Mouse (Mus musculus): ENCODE data around the gene Hrc. TPM values are rescaled to one million over a fixed set of nuclear protein-coding genes. Genes with fewer than 3 reads are reported as not detected.

The Hrc gene
- polyA plus RNA-seq, 1 experiment from 2014 or later: 0.06 TPM

DNA sequence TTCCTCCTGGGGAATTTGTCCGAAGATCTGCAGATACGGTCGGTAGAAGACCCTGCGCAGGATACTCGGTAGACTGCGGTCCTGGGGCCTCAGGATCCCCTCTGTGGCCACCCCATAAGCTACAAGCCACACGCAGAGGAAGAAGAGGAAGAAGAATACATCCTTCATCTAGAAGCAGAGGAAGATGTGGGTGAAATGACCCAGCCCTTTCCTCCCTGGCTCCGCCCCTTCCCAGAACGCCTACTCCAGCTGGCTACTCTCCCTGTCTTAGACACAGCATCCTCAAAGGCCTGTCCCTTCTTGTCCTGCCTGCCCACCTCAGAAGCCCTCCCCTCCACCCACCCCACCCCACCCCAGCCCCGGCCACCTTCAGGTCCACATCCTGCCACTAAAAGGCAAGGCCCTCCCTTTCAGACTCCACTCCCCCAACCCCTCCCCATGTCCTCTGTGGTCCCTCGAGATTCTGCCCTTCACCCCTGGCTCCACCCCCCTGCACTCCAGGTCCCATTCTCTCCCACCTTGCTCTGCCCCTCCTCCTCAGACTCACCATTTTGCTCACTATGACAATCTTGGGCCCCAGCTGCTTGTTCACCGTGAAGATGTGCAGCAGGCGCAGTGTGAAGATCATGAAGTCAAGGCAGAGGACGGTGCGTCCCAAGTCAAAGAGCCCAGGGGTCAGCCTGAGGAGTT, 26.4 kb upstream of the Hrc start:
- no peak for DNase-seq (ENCODE audit: low spot score)
- Histone ChIP-seq H3K27me3 (replicated peaks; ENCODE audit: control insufficient read depth, insufficient read depth, low read length) (no peaks in the 10 kb centered on the region), H3K27ac (ENCODE audit: low read depth, low read length) (no peak overlapping the region), H3K36me3 (ENCODE audit: control insufficient read depth, insufficient read depth, low read length) (no peaks in the 10 kb centered on the region), H3K9me3 (replicated peaks; ENCODE audit: control insufficient read depth, low read length) (no peaks in the 10 kb centered on the region), H3K4me3 (ENCODE audit: low read depth, low read length) (no peak overlapping the region), H3K9ac (ENCODE audit: low read length) (peak overlapping the region; percentile 13; the same call in 1 of the 2 replicates), H3K4me2 (ENCODE audit: low read length) (no peak overlapping the region), H3K4me1 (ENCODE audit: control insufficient read depth, insufficient read depth, low read length) (peaks cover 13% of the 10 kb centered on the region)
- WGBS: 73% methylated on average over 14 of the region's 15 CpGs
- ATAC-seq: no peak

GRCm38 (mm10) chr7:45309455-45309854, 25.6 kb upstream of the Hrc start:
- Histone ChIP-seq H3K27ac (ENCODE audit: low read depth, low read length) (no peak overlapping the region), H3K9ac (ENCODE audit: low read length) (no peak overlapping the region; the same call in 1 of the 2 replicates), H3K9me3 (replicated peaks; ENCODE audit: control insufficient read depth, low read length) (no peaks in the 10 kb centered on the region), H3K27me3 (replicated peaks; ENCODE audit: control insufficient read depth, insufficient read depth, low read length) (no peaks in the 10 kb centered on the region), H3K4me1 (ENCODE audit: control insufficient read depth, insufficient read depth, low read length) (peaks cover 13% of the 10 kb centered on the region), H3K4me3 (ENCODE audit: low read depth, low read length) (no peak overlapping the region), H3K4me2 (ENCODE audit: low read length) (no peak overlapping the region), H3K36me3 (ENCODE audit: control insufficient read depth, insufficient read depth, low read length) (no peaks in the 10 kb centered on the region)
- 0 out of 2 replicates have a peak, but pooled peaks have one; percentile 44 for ATAC-seq
- peak; percentile 74 for DNase-seq (ENCODE audit: low spot score)
- WGBS: 7% methylated on average over 9 of the region's 9 CpGs

GRCm38 (mm10) chr7:45312023-45312422, 23.1 kb upstream of the Hrc start:
- H3K4me3 ChIP-seq (ENCODE audit: low read depth, low read length): no peak overlapping the region
- H3K36me3 ChIP-seq (ENCODE audit: control insufficient read depth, insufficient read depth, low read length): no peaks in the 10 kb centered on the region
- no peak overlapping the region for H3K9ac ChIP-seq (ENCODE audit: low read length)
- no peak overlapping the region for H3K4me2 ChIP-seq (ENCODE audit: low read length)
- 81% methylated on average over 8 of the region's 8 CpGs for WGBS
- ATAC-seq (no peak), DNase-seq (ENCODE audit: low spot score) (no peak)
- peaks cover 5% of the 10 kb centered on the region; the same call in 1 of the 2 replicates for H3K4me1 ChIP-seq (ENCODE audit: control insufficient read depth, insufficient read depth, low read length)
- no peaks in the 10 kb centered on the region for H3K27me3 ChIP-seq (replicated peaks; ENCODE audit: control insufficient read depth, insufficient read depth, low read length)
- H3K27ac ChIP-seq (ENCODE audit: low read depth, low read length): no peak overlapping the region
- H3K9me3 ChIP-seq (replicated peaks; ENCODE audit: control insufficient read depth, low read length): no peaks in the 10 kb centered on the region

DNA sequence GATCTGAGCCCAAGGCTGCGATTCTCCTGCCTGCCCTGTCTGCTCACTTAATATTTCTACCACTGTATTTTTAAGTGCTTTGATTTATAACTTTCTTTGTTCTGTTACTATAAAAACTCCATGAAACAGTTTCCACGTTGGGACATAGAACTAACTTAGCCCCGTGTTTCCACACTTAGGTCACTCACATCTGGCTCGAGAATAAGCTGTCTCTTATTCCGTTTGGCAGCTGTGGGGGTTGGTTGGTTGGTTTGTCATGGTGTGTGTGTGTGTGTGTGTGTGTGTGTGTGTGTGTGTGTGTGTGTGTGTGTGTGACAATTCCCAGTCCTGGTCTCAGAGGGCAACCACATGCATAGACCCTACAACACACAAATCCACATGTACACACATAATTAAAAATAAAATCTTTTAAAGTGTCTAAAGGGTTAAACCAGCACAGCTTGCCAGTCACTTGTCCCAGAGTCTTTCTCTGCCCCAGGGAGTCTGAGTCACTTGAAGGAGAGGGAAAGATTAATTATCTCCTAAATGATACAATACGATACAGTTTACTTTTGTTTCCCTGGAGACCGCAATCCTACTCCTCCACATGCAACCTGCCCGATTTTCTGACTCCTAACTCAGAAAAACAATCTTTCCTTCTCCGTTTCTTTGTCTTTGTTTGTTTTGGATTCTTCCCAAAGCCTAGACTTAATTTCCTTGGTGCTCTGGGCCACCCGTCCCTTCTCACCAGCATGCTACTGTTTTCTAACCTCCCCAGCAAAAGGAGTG, 22.2 kb upstream of the Hrc start:
- no peak for DNase-seq (ENCODE audit: low spot score)
- H3K27me3 ChIP-seq (replicated peaks; ENCODE audit: control insufficient read depth, insufficient read depth, low read length): no peaks in the 10 kb centered on the region
- no peaks in the 10 kb centered on the region for H3K36me3 ChIP-seq (ENCODE audit: control insufficient read depth, insufficient read depth, low read length)
- H3K27ac ChIP-seq (ENCODE audit: low read depth, low read length): no peak overlapping the region
- H3K9me3 ChIP-seq (replicated peaks; ENCODE audit: control insufficient read depth, low read length): no peaks in the 10 kb centered on the region
- peaks cover 5% of the 10 kb centered on the region; the same call in 1 of the 2 replicates for H3K4me1 ChIP-seq (ENCODE audit: control insufficient read depth, insufficient read depth, low read length)
- peak overlapping the region; percentile 43 for H3K9ac ChIP-seq (ENCODE audit: low read length)
- no peak overlapping the region for H3K4me2 ChIP-seq (ENCODE audit: low read length)
- 27% methylated on average over 10 of the region's 10 CpGs for WGBS
- no peak overlapping the region for H3K4me3 ChIP-seq (ENCODE audit: low read depth, low read length)
- no peak for ATAC-seq

GRCm38 (mm10) chr7:45313495-45313894, 21.6 kb upstream of the Hrc start:
- DNase-seq (ENCODE audit: low spot score): no peak
- Histone ChIP-seq H3K36me3 (ENCODE audit: control insufficient read depth, insufficient read depth, low read length) (no peaks in the 10 kb centered on the region), H3K9ac (ENCODE audit: low read length) (peak overlapping the region; percentile 43), H3K4me3 (ENCODE audit: low read depth, low read length) (no peak overlapping the region), H3K9me3 (replicated peaks; ENCODE audit: control insufficient read depth, low read length) (no peaks in the 10 kb centered on the region), H3K27ac (ENCODE audit: low read depth, low read length) (no peak overlapping the region), H3K27me3 (replicated peaks; ENCODE audit: control insufficient read depth, insufficient read depth, low read length) (no peaks in the 10 kb centered on the region), H3K4me1 (ENCODE audit: control insufficient read depth, insufficient read depth, low read length) (peaks cover 5% of the 10 kb centered on the region; the same call in 1 of the 2 replicates), H3K4me2 (ENCODE audit: low read length) (no peak overlapping the region)
- 42% methylated on average over 9 of the region's 9 CpGs for WGBS
- no peak for ATAC-seq

- Histone ChIP-seq H3K9me3 (replicated peaks; ENCODE audit: control insufficient read depth, low read length) (no peaks in the 10 kb centered on the region), H3K4me2 (ENCODE audit: low read length) (no peak overlapping the region), H3K27ac (ENCODE audit: low read depth, low read length) (no peak overlapping the region), H3K4me3 (ENCODE audit: low read depth, low read length) (no peak overlapping the region), H3K4me1 (ENCODE audit: control insufficient read depth, insufficient read depth, low read length) (peaks cover 5% of the 10 kb centered on the region; the same call in 1 of the 2 replicates), H3K36me3 (ENCODE audit: control insufficient read depth, insufficient read depth, low read length) (no peaks in the 10 kb centered on the region), H3K9ac (ENCODE audit: low read length) (no peak overlapping the region), H3K27me3 (replicated peaks; ENCODE audit: control insufficient read depth, insufficient read depth, low read length) (no peaks in the 10 kb centered on the region)
- no peak for ATAC-seq
- DNase-seq (ENCODE audit: low spot score): no peak
- WGBS: 86% methylated on average over 10 of the region's 10 CpGs
These were observed 19.8 kb upstream of the Hrc start for GRCm38 (mm10) chr7:45315182-45315701.

DNA sequence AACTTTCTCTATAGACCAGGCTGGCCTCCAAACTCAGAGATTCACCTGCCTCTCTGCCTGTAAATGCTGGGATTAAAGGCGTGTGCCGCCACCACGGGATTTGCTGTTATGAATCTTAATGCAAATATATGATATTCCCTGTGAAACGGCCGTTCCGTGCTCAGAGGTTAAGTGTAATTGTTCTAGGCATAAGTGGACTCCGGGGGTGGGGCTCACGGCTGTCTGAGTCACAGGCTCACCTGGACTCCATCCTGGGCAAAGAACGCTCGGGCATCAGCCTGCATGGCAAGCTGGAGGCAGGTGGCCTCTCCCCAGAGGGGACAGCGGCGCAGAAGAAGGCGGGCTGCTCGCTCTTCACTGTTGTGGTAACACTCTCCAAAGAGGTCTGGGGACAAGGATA, 18.6 kb upstream of the Hrc start:
- Histone ChIP-seq H3K9me3 (replicated peaks; ENCODE audit: control insufficient read depth, low read length) (no peaks in the 10 kb centered on the region), H3K9ac (ENCODE audit: low read length) (no peak overlapping the region), H3K4me3 (ENCODE audit: low read depth, low read length) (no peak overlapping the region), H3K4me1 (ENCODE audit: control insufficient read depth, insufficient read depth, low read length) (peaks cover 5% of the 10 kb centered on the region; the same call in 1 of the 2 replicates), H3K27me3 (replicated peaks; ENCODE audit: control insufficient read depth, insufficient read depth, low read length) (no peaks in the 10 kb centered on the region), H3K36me3 (ENCODE audit: control insufficient read depth, insufficient read depth, low read length) (no peaks in the 10 kb centered on the region), H3K27ac (ENCODE audit: low read depth, low read length) (no peak overlapping the region), H3K4me2 (ENCODE audit: low read length) (no peak overlapping the region)
- ATAC-seq (no peak), DNase-seq (ENCODE audit: low spot score) (no peak)
- 91% methylated on average over 14 of the region's 14 CpGs for WGBS

- H3K4me1 ChIP-seq (ENCODE audit: control insufficient read depth, insufficient read depth, low read length): no peaks in the 10 kb centered on the region
- DNase-seq (ENCODE audit: low spot score): no peak
- H3K4me2 ChIP-seq (ENCODE audit: low read length): no peak overlapping the region
- no peak overlapping the region for H3K9ac ChIP-seq (ENCODE audit: low read length)
- WGBS: 89% methylated on average over 4 of the region's 4 CpGs
- H3K27me3 ChIP-seq (replicated peaks; ENCODE audit: control insufficient read depth, insufficient read depth, low read length): no peaks in the 10 kb centered on the region
- H3K36me3 ChIP-seq (ENCODE audit: control insufficient read depth, insufficient read depth, low read length): no peaks in the 10 kb centered on the region
- ATAC-seq: no peak
- no peak overlapping the region for H3K27ac ChIP-seq (ENCODE audit: low read depth, low read length)
- H3K9me3 ChIP-seq (replicated peaks; ENCODE audit: control insufficient read depth, low read length): no peaks in the 10 kb centered on the region
- no peak overlapping the region for H3K4me3 ChIP-seq (ENCODE audit: low read depth, low read length)
These were observed 12.8 kb upstream of the Hrc start for GRCm38 (mm10) chr7:45322245-45322644.

DNA sequence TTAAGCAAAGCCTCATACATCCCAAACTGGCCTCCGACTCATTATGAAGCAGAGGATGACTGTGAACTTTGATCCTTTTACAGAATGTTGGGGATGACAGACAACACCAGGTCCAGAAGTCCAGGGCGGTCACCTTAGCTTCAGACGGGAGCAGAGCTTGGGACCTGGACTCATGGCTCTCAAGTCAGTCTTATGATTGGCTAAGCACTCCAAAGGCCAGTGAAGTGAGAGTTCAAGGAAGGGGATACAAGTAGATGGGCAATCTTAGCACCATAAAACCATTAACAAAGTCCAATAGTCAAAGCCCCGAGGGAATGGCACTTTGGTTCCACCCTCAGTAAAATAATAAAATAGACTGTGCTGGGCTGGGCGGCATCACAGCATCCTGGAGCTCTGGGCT, 12.0 kb upstream of the Hrc start:
- no peaks in the 10 kb centered on the region for H3K27me3 ChIP-seq (replicated peaks; ENCODE audit: control insufficient read depth, insufficient read depth, low read length)
- no peak overlapping the region for H3K4me2 ChIP-seq (ENCODE audit: low read length)
- no peak overlapping the region for H3K27ac ChIP-seq (ENCODE audit: low read depth, low read length)
- DNase-seq (ENCODE audit: low spot score): no peak
- H3K4me1 ChIP-seq (ENCODE audit: control insufficient read depth, insufficient read depth, low read length): no peaks in the 10 kb centered on the region
- H3K9ac ChIP-seq (ENCODE audit: low read length): no peak overlapping the region
- H3K4me3 ChIP-seq (ENCODE audit: low read depth, low read length): no peak overlapping the region
- WGBS: 91% methylated on average over 5 of the region's 5 CpGs
- no peak for ATAC-seq
- H3K9me3 ChIP-seq (replicated peaks; ENCODE audit: control insufficient read depth, low read length): no peaks in the 10 kb centered on the region
- no peaks in the 10 kb centered on the region for H3K36me3 ChIP-seq (ENCODE audit: control insufficient read depth, insufficient read depth, low read length)

Data from forebrain, embryonic 14.5 days (tissue).